Mouse (Mus musculus) layer of hippocampus, adult 18-20 months (tissue): ENCODE data around the gene Hoxd12. TPM values are rescaled to one million over a fixed set of nuclear protein-coding genes. Genes with fewer than 3 reads are reported as not detected.

Source experiments
- DNase-seq, 2 experiments: peaks; one replicate each; pipeline ENCODE4 v3.0.0; 2022; ENCODE audit warnings: low spot score in 2 of 2
- microRNA-seq, 2 experiments: library from miRNA; unstranded; fragments of <30 nt; microRNA quantifications; one replicate each; pipeline ENCODE4 v1.2.0; 2021
- total RNA-seq, 2 experiments: library from RNA; stranded (reverse); gene quantifications; 2 replicates each; pipeline ENCODE4 v1.2.3; 2021

Hoxd12 gene
- total RNA-seq, 2 experiments from 2014 or later, result not detected

DNA sequence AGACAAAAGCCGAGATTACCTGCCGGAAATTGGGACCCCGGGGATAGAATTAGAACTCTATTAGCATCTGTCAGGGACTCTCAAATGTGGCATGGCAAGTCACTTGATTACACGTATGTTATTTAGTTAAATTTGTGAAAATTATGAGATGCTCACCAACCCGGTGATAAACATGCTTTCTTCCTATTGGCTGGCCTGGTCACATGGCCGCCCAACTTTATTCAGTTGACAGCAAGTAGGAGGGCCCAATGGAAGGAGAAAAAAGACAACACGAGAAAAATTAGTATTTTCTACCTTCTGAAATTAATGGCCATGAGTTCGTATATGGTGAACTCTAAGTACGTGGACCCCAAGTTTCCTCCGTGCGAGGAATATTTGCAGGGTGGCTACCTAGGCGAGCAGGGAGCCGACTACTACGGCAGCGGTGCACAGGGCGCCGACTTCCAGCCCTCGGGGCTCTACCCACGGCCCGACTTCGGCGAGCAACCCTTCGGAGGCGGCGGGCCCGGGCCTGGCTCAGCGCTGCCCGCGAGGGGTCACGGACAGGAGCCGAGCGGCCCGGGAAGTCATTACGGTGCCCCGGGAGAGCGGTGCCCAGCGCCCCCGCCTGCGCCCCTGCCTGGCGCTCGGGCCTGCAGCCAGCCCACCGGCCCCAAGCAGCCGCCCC, 52.3 kb downstream of the Hoxd12 start:
- no peak for DNase-seq

Small RNA genes within 50 kb of the gene (microRNA-seq; reads per million reads assigned to microRNA genes)
- 0 reads per million in 2 experiments for gene Gm44463
- 10.7 to 11.6 reads per million in 2 experiments for gene Mir10b

Other genes starting within 250 kb of the Hoxd12 start
- 10 to 100 TPM; 55.3 to 55.4 TPM for gene Lnpk, start 95.6 kb upstream of the Hoxd12 start, total RNA-seq
- gene Evx2, start 15.5 kb upstream of the Hoxd12 start, total RNA-seq, result not detected
- not detected for gene Hoxd13, start 6.7 kb upstream of the Hoxd12 start, total RNA-seq
- gene Hoxd11, start 4.5 kb downstream of the Hoxd12 start, total RNA-seq, result not detected
- gene Hoxd10, start 16.9 kb downstream of the Hoxd12 start, total RNA-seq, result not detected
- gene Hoxd9, start 22.7 kb downstream of the Hoxd12 start, total RNA-seq, result not detected
- not detected for gene Hoxd8, start 29.6 kb downstream of the Hoxd12 start, total RNA-seq
- not detected for gene Hoxd3, start 36.9 kb downstream of the Hoxd12 start, total RNA-seq
- not detected for gene Hoxd4, start 36.9 kb downstream of the Hoxd12 start, total RNA-seq
- not detected for gene Gm28230, start 51.7 kb downstream of the Hoxd12 start, total RNA-seq
- gene Hoxd1, start 88.0 kb downstream of the Hoxd12 start, total RNA-seq, result under 1 TPM in 1 of 2 experiments, not detected in 1; 0.17 TPM
- gene Mtx2, start 150.8 kb downstream of the Hoxd12 start, total RNA-seq, result 10 to 100 TPM; 36.5 to 43.4 TPM